Mouse (Mus musculus) intestine, embryonic 16.5 days (tissue): Measurements from ENCODE around the gene Fnbp1. TPM values are rescaled to one million over a fixed set of nuclear protein-coding genes. Genes with fewer than 3 reads are reported as not detected.

Source experiments
- ATAC-seq: fragments of 200-750 bp; cut with Nextera tagmentation; 2 replicates; pipeline ENCODE4 v1.8.0; 2017; ENCODE audit warnings: moderate TSS enrichment, moderate library complexity
- H3K27ac ChIP-seq: fragments of 300-500 bp; sonication (generic); 2 replicates; pipeline ENCODE4 v1.5.1; 2014; ENCODE audit warnings: mild to moderate bottlenecking, low read length
- H3K27me3 ChIP-seq: fragments of 300-500 bp; sonication (generic); replicated peaks from 2 replicates; pipeline ENCODE4 v1.6.1; 2014; ENCODE audit warnings: low read length, control low read depth, mixed read lengths; ENCODE audit not compliant: control insufficient read depth, insufficient read depth
- H3K36me3 ChIP-seq: fragments of 300-500 bp; sonication (generic); 2 replicates; pipeline ENCODE4 v1.6.1; 2014; ENCODE audit warnings: low read length, control low read depth; ENCODE audit not compliant: control insufficient read depth, insufficient read depth
- H3K4me1 ChIP-seq: fragments of 300-500 bp; sonication (generic); 2 replicates; pipeline ENCODE4 v1.6.1; 2014; ENCODE audit warnings: low read length, control low read depth, mixed read lengths; ENCODE audit not compliant: control insufficient read depth, insufficient read depth
- H3K4me2 ChIP-seq: fragments of 300-500 bp; sonication (generic); 2 replicates; pipeline ENCODE4 v1.6.1; 2014; ENCODE audit warnings: low read depth, low read length, control low read depth
- H3K4me3 ChIP-seq: fragments of 300-500 bp; sonication (generic); 2 replicates; pipeline ENCODE4 v1.5.1; 2014; ENCODE audit warnings: mild to moderate bottlenecking, low read length
- H3K9ac ChIP-seq: fragments of 300-500 bp; sonication (generic); 2 replicates; pipeline ENCODE4 v1.6.1; 2014; ENCODE audit warnings: low read depth, low read length
- H3K9me3 ChIP-seq: fragments of 300-500 bp; sonication (generic); 2 replicates; pipeline ENCODE4 v1.6.1; 2016; ENCODE audit warnings: low read length, control low read depth; ENCODE audit not compliant: control insufficient read depth
- WGBS: fragments of 180-500 bp; shearing (Covaris S2); extraction: QIAGEN DNeasy Blood & Tissue Kit; methylation state at CpG from one replicate; pipeline ENCODE4 v1.1.7; 2014; 5-methylcytosine and 5-hydroxymethylcytosine counted together
- polyA plus RNA-seq: library from polyadenylated mRNA; unstranded; fragments of >200 nt; fragmentation: Nextera tagmentation; extraction: Ambion mirVana; gene quantifications from 2 replicates; pipeline ENCODE4 v1.2.1, GENCODE M21; 2015

Fnbp1 gene
- polyA plus RNA-seq, 1 experiment from 2014 or later, result 21.1 TPM

- 89% methylated on average over 5 of the region's 5 CpGs for whole genome bisulfite sequencing
- Histone ChIP-seq H3K4me3 (no peak overlapping the region), H3K4me2 (no peak overlapping the region), H3K36me3 (no peaks in the 10 kb centered on the region), H3K27me3 (no peaks in the 10 kb centered on the region), H3K9ac (no peak overlapping the region), H3K4me1 (peaks cover 22% of the 10 kb centered on the region), H3K27ac (no peak overlapping the region), H3K9me3 (no peaks in the 10 kb centered on the region)
- ATAC-seq, result no peak
These were observed 19.0 kb downstream of the Fnbp1 start for GRCm38 (mm10) chr2:31122806-31123205.

- no peak for ATAC-seq
- H3K36me3 ChIP-seq, result no peaks in the 10 kb centered on the region
- peak overlapping the region; percentile 23; the same call in 1 of the 2 replicates for H3K27ac ChIP-seq
- peaks cover 22% of the 10 kb centered on the region for H3K4me1 ChIP-seq
- no peaks in the 10 kb centered on the region for H3K9me3 ChIP-seq
- H3K4me3 ChIP-seq, result no peak overlapping the region
- WGBS, result 75% methylated on average over 7 of the region's 7 CpGs
- H3K9ac ChIP-seq, result no peak overlapping the region
- H3K27me3 ChIP-seq, result no peaks in the 10 kb centered on the region
- no peak overlapping the region for H3K4me2 ChIP-seq
These were observed 20.6 kb downstream of the Fnbp1 start for GRCm38 (mm10) chr2:31121131-31121693.

- 0 out of 2 replicates have a peak, but pooled peaks have one; percentile 11 for ATAC-seq
- Histone ChIP-seq H3K4me3 (no peak overlapping the region), H3K9ac (no peak overlapping the region), H3K27me3 (no peaks in the 10 kb centered on the region), H3K4me2 (no peak overlapping the region), H3K9me3 (no peaks in the 10 kb centered on the region), H3K4me1 (peaks cover 30% of the 10 kb centered on the region), H3K27ac (0 out of 2 replicates have a peak overlapping the region, but pooled peaks have one; percentile 13), H3K36me3 (no peaks in the 10 kb centered on the region)
- WGBS, result 61% methylated on average over 13 of the region's 13 CpGs
These were observed 22.0 kb downstream of the Fnbp1 start for GRCm38 (mm10) chr2:31119795-31120194.

GRCm38 (mm10) chr2:31118639-31119380, 23.0 kb downstream of the Fnbp1 start:
- H3K4me1 ChIP-seq, result peaks cover 24% of the 10 kb centered on the region
- ATAC-seq, result no peak
- H3K36me3 ChIP-seq, result no peaks in the 10 kb centered on the region
- H3K4me2 ChIP-seq, result no peak overlapping the region
- H3K9ac ChIP-seq, result no peak overlapping the region
- no peaks in the 10 kb centered on the region for H3K9me3 ChIP-seq
- H3K27ac ChIP-seq, result no peak overlapping the region
- WGBS, result 85% methylated on average over 10 of the region's 10 CpGs
- no peaks in the 10 kb centered on the region for H3K27me3 ChIP-seq
- no peak overlapping the region for H3K4me3 ChIP-seq

GRCm38 (mm10) chr2:31118211-31118610, 23.6 kb downstream of the Fnbp1 start:
- Histone ChIP-seq H3K4me1 (peaks cover 24% of the 10 kb centered on the region), H3K27me3 (no peaks in the 10 kb centered on the region), H3K9me3 (no peaks in the 10 kb centered on the region), H3K36me3 (no peaks in the 10 kb centered on the region), H3K27ac (no peak overlapping the region), H3K9ac (no peak overlapping the region), H3K4me3 (no peak overlapping the region), H3K4me2 (no peak overlapping the region)
- no peak for ATAC-seq
- 90% methylated on average over 3 of the region's 3 CpGs for WGBS

- H3K27ac ChIP-seq, result peak overlapping the region; percentile 41; the same call in 1 of the 2 replicates
These were observed 25.7 kb downstream of the Fnbp1 start for GRCm38 (mm10) chr2:31115943-31116731.

GRCm38 (mm10) chr2:31115091-31115942, 26.5 kb downstream of the Fnbp1 start:
- Histone ChIP-seq H3K9me3 (no peaks in the 10 kb centered on the region), H3K36me3 (no peaks in the 10 kb centered on the region), H3K9ac (no peak overlapping the region), H3K4me3 (no peak overlapping the region), H3K4me2 (no peak overlapping the region), H3K27me3 (no peaks in the 10 kb centered on the region), H3K27ac (peak overlapping the region; percentile 27; the same call in 1 of the 2 replicates), H3K4me1 (peaks cover 17% of the 10 kb centered on the region)
- no peak for ATAC-seq
- WGBS, result 44% methylated on average over 10 of the region's 10 CpGs

More at GRCm38 (mm10) chr2:31115943-31116731, 25.7 kb downstream of the Fnbp1 start:
- Histone ChIP-seq H3K4me2 (no peak overlapping the region), H3K36me3 (no peaks in the 10 kb centered on the region), H3K4me1 (peaks cover 19% of the 10 kb centered on the region), H3K27me3 (no peaks in the 10 kb centered on the region), H3K9me3 (no peaks in the 10 kb centered on the region), H3K4me3 (no peak overlapping the region), H3K9ac (no peak overlapping the region)
- WGBS, result 48% methylated on average over 10 of the region's 10 CpGs
- peak; percentile 50; the same call in 1 of the 2 replicates for ATAC-seq

GRCm38 (mm10) chr2:31114205-31114604, 27.6 kb downstream of the Fnbp1 start:
- WGBS, result 92% methylated on average over 2 of the region's 2 CpGs
- no peak for ATAC-seq

More at GRCm38 (mm10) chr2:31114205-31114604, 27.6 kb downstream of the Fnbp1 start:
- Histone ChIP-seq H3K9ac (no peak overlapping the region), H3K9me3 (no peaks in the 10 kb centered on the region), H3K4me3 (no peak overlapping the region), H3K27me3 (no peaks in the 10 kb centered on the region), H3K4me1 (peaks cover 21% of the 10 kb centered on the region), H3K4me2 (no peak overlapping the region), H3K36me3 (no peaks in the 10 kb centered on the region), H3K27ac (no peak overlapping the region)
